Mouse (Mus musculus) olfactory bulb, adult 2 months (tissue): ENCODE data around the gene Havcr2. TPM values are rescaled to one million over a fixed set of nuclear protein-coding genes. Genes with fewer than 3 reads are reported as not detected.
"Not testable (repeated sequence)": the region's sequence is repeated elsewhere in the genome, so short reads cannot be mapped to it uniquely, and the experiment has no call there.

Source experiments
- H3K27ac ChIP-seq: fragments of 200-500 bp; 2 replicates; pipeline ENCODE4 v1.5.1; 2012; ENCODE audit warnings: low read depth, low read length; ENCODE audit not compliant: insufficient read depth
- H3K4me1 ChIP-seq: fragments of 200-500 bp; 2 replicates; pipeline ENCODE4 v1.6.1; 2012; ENCODE audit warnings: low read length; ENCODE audit not compliant: control insufficient read depth, insufficient read depth
- H3K4me3 ChIP-seq: fragments of 200-500 bp; 2 replicates; pipeline ENCODE4 v1.5.1; 2012; ENCODE audit warnings: mild to moderate bottlenecking, low read depth, low read length, moderate library complexity; ENCODE audit not compliant: insufficient read depth
- CTCF ChIP-seq: fragments of 200-500 bp; IDR thresholded peaks from 2 replicates; pipeline ENCODE4 v1.5.1; 2012; ENCODE audit warnings: low read depth, mild to moderate bottlenecking, low read length, moderate library complexity; ENCODE audit not compliant: insufficient read depth
- POLR2A ChIP-seq: fragments of 200-500 bp; IDR thresholded peaks from 2 replicates; pipeline ENCODE4 v1.6.1; 2012; ENCODE audit warnings: mild to moderate bottlenecking, low read depth, low read length, moderate library complexity; ENCODE audit not compliant: insufficient read depth
- WGBS: fragments of 180-500 bp; shearing (Covaris S2); methylation state at CpG from one replicate; pipeline ENCODE4 v1.1.7; 2018; 5-methylcytosine and 5-hydroxymethylcytosine counted together
- polyA plus RNA-seq: library from polyadenylated mRNA; stranded (reverse); fragments of >200 nt; gene quantifications from 2 replicates; pipeline ENCODE4 v1.2.4, GENCODE M21; 2012; ENCODE audit warnings: low replicate concordance; ENCODE audit not compliant: missing spikeins, insufficient read depth, insufficient read length

The Havcr2 gene
- polyA plus RNA-seq, 1 experiment, result not detected

DNA sequence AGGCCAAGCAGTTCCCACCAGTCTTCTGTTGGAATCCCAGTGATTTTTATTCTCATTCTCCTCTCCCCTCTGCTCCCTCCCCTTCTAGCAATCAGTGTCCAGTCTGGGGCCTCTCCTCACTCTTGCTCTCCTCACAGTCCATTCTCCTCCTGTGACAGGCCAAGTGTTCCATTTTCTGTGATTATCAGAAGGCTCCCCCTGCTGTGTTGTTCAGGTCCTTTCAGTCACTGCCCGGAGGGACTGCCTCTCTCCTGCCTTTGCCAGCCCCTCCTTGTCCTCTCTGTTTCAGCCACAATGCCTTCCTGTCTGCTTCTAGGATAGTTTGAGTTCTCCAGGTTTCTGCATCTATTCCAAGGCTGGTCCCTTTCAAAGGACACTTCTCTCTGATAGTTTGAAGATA is 33.5 kb downstream of the Havcr2 start:
- WGBS, result 21% methylated on average over 1 of the region's 1 CpGs
- TF ChIP-seq POLR2A (no peak), CTCF (no peak)

DNA sequence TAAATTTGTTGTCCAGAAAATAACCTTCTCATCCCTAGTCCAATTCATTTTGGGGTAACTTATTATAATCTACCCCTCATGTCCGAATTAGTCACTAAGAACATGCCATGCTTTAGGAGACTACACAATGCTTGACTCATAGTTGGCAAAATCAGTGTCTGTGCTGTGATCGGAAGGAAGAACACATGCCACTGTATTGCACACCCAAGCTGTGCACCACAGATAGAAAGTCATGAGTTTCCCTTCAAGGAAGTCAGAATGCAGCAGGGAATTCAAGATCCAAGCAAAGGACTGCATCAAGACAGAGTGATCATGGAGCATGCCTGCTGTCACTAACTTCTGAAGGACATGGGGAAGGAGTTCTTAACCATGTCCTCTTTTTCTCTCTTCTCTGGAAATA is 33.9 kb downstream of the Havcr2 start:
- Histone ChIP-seq H3K4me3 (no peak overlapping the region), H3K27ac (no peak overlapping the region), H3K4me1 (no peaks in the 10 kb centered on the region)
- WGBS, result 74% methylated on average over 2 of the region's 2 CpGs
- TF ChIP-seq CTCF, result no peak
- no peak for TF ChIP-seq POLR2A

More for the DNA sequence above, 33.5 kb downstream of the Havcr2 start:
- Histone ChIP-seq H3K27ac (no peak overlapping the region), H3K4me3 (no peak overlapping the region), H3K4me1 (no peaks in the 10 kb centered on the region)

DNA sequence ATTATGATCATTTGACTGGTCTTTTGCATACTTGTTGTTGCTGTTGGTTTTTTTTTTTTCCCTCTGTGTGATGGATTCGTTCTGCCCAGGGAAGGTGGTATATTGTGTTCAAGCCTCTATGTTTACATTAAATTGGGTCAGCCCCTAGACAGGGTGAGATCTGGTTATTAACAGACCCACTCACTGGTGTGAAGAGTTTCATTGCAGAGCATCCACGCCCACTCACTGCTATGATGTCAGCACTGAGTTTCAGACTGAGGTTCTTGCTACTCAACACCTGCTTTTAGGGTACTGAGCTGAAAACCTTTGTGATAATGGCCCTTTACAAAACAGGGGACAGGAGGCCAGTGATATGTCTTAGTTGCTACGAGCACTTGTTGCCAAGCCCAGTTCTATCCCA is 52.4 kb downstream of the Havcr2 start:
- TF ChIP-seq POLR2A (no peak), CTCF (no peak)
- Histone ChIP-seq H3K4me3 (no peak overlapping the region), H3K4me1 (no peaks in the 10 kb centered on the region), H3K27ac (no peak overlapping the region)
- 65% methylated on average over 3 of the region's 3 CpGs for WGBS

DNA sequence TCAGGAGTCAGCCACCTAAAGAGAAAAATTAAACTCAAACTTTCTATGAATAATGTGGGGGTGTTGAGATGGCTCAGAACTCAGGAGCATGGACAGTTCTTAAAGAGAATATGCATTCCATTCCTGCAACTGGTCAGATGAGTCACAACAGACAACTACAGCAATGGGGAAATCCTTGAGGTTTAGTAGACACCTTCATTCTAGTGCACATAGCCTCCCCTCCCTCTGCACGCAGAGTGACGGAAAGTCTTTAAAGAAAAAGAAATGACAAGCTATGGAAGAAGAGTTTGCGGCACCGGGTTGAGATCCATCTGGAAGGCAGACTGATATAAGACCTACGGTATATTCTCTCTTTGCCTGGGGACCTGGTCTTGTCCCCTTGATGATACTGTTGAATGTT is 55.2 kb downstream of the Havcr2 start:
- TF ChIP-seq POLR2A (no peak), CTCF (no peak)
- Histone ChIP-seq H3K4me3 (no peak overlapping the region), H3K27ac (no peak overlapping the region), H3K4me1 (no peaks in the 10 kb centered on the region)
- 98% methylated on average over 5 of the region's 5 CpGs for WGBS

DNA sequence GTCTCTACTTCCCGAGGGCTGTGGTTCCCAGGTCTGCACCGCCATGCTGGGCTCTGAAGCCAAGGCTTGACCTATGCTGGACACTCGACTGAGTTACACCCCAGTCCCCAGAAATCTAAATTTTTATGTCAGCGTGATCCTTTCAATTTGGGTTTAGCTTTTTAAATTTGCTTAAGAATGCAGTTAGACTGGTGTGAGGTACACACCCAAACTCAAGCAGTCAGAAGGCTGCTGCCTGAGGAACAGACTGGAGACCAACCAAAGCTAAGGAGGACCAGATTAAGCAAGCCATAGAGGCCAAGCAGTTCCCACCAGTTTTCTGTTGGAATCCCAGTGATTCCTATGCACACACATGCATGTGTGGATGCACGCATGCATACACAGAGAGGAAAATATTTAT is 66.6 kb downstream of the Havcr2 start:
- not testable (repeated sequence) for H3K27ac ChIP-seq, H3K4me3 ChIP-seq, H3K4me1 ChIP-seq
- WGBS, result 93% methylated on average over 5 of the region's 5 CpGs

DNA sequence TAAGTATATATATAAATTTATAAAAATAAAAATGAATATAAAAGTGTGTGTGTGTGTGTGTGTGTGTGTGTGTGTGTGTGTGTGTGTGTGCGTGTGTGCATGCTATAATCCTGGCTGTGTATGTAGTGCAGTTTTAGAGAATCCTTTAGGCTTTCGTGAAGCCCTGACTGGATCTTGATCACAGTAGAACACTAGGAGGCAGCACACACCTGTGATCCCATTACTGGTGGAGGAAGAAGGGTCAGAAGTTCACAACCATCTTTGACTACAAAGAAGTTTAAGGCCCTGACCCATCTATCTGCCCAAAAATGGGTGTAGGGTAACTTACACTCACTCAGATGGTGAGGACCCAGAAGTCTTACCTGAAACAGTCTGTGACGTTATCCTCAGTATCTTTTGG is 68.0 kb downstream of the Havcr2 start:
- H3K4me1 ChIP-seq, result no peaks in the 10 kb centered on the region
- H3K4me3 ChIP-seq, result no peak overlapping the region
- WGBS, result 87% methylated on average over 3 of the region's 3 CpGs
- H3K27ac ChIP-seq, result no peak overlapping the region
- TF ChIP-seq CTCF, result no peak
- no peak for TF ChIP-seq POLR2A

DNA sequence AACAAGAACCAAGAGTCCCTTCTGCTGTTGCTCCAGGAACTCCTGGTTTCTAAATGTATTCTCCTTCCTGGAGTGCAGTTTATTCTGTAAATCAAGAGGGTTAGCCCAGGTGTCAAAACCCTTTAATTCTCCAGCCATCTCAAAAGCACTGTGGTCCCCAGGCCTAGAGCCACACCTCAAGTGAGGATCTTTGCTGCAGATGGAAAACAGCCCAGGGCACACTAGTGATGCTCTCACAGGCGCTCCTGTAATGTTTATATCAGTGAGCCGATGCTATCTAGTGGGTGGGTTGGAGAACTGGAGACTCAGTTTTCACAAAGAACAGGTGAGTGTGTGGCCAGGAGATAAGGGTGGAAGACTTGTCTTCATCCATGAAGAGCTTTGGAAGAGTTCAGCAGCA is 69.2 kb downstream of the Havcr2 start, which contains the start of gene Gm12169:
Gm12169 (plus strand) TSS at position 301 of the 400 bp plus-strand sequence.
- H3K4me3 ChIP-seq, result no peak within 1 kb of the TSS
- 94% methylated on average over 2 of the region's 2 CpGs for WGBS
- TF ChIP-seq POLR2A, result no peak
- TF ChIP-seq CTCF, result no peak
- H3K4me1 ChIP-seq, result no peaks in the 10 kb centered on the region
- H3K27ac ChIP-seq, result no peak within 1 kb of the TSS

DNA sequence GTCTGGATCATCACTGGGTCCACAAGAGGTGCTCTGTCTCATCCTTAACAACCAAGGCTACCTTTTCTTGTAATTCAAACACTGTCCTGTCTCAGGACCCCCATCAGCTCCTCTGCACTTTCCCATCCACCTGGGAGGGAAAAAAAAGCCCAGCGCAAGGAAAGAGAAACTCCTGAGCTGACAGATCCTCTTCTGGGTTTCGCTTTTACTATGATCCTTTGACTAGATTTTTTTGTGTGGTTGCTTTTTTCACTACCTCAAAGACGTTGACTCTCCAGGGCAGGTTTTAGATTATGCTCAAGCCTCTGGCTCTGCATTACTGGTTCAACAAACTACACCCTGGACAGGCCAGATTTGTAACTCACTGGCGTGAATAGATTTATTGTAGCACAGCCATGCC is 75.4 kb downstream of the Havcr2 start:
- no peak overlapping the region for H3K27ac ChIP-seq
- no peaks in the 10 kb centered on the region for H3K4me1 ChIP-seq
- WGBS, result 79% methylated on average over 4 of the region's 4 CpGs
- TF ChIP-seq CTCF (no peak), POLR2A (no peak)
- no peak overlapping the region for H3K4me3 ChIP-seq

Other genes starting within 250 kb of the Havcr2 start
- gene Fndc9, start 219.4 kb upstream of the Havcr2 start, polyA plus RNA-seq, result not detected in 2 replicates
- 150 TPM in 1 of 2 replicates, not detected in the other for gene Cyfip2, start 142.1 kb upstream of the Havcr2 start, polyA plus RNA-seq
- 94.9 and 202 TPM in 2 replicates for gene Itk, start 65.4 kb upstream of the Havcr2 start, polyA plus RNA-seq
- not detected in 2 replicates for gene Fam71b, start 58.4 kb upstream of the Havcr2 start, polyA plus RNA-seq
- gene Med7, start 18.0 kb upstream of the Havcr2 start, polyA plus RNA-seq, result not detected in 2 replicates
- gene Gm12169, start 69.3 kb downstream of the Havcr2 start, polyA plus RNA-seq, result not detected in 2 replicates
- gene BC053393, start 116.6 kb downstream of the Havcr2 start, polyA plus RNA-seq, result not detected in 2 replicates
- gene Dppa1, start 174.3 kb downstream of the Havcr2 start, polyA plus RNA-seq, result not detected in 2 replicates